Mouse (Mus musculus): ENCODE measurements around the gene Tgfbr1.

- no peak for TF ChIP-seq CTCF (IDR thresholded peaks at IDR 0.05; ENCODE audit: extremely low read depth, insufficient read depth, insufficient read length, insufficient replicate concordance)
- no peak for TF ChIP-seq POLR2A (IDR thresholded peaks at IDR 0.05; ENCODE audit: low read depth, low read length)
Observed at GRCm38 (mm10) chr4:47362662-47363061, 9.6 kb downstream of the Tgfbr1 start.

Data from spleen, adult 2 months (tissue).